Mouse (Mus musculus) heart, adult 2 months (tissue): ENCODE measurements at regions not wholly inside any gene's neighbourhood (a gene's known extent, or its start where the extent isn't known, plus 50 kb on each side); places are given as distances from the start of the nearest gene placed in this dataset.

ENCODE experiments used
- CTCF ChIP-seq: fragments of 200-600 bp; IDR thresholded peaks from 2 replicates; pipeline ENCODE4 v1.8.1; 2022; ENCODE audit warnings: antibody characterized with exemption, mild to moderate bottlenecking, moderate library complexity
- POLR2A ChIP-seq: fragments of 200-500 bp; IDR thresholded peaks from 2 replicates; pipeline ENCODE4 v1.6.1; 2011; ENCODE audit warnings: mild to moderate bottlenecking, low read depth, low read length, control low read depth; ENCODE audit not compliant: insufficient read depth

- TF ChIP-seq POLR2A (no peak), CTCF (no peak)
Measured at GRCm38 (mm10) chr8:10883418-10883817, 124.8 kb downstream of the Irs2 start.
